Mouse (Mus musculus): Measurements from ENCODE around the gene Tpd52l2. TPM values are rescaled to one million over a fixed set of nuclear protein-coding genes. Genes with fewer than 3 reads are reported as not detected.
A peak's percentile ranks its signal among the peaks of the same experiment; 100 is the strongest.

The Tpd52l2 gene
- polyA plus RNA-seq, 1 experiment from 2014 or later: 149 TPM

DNA sequence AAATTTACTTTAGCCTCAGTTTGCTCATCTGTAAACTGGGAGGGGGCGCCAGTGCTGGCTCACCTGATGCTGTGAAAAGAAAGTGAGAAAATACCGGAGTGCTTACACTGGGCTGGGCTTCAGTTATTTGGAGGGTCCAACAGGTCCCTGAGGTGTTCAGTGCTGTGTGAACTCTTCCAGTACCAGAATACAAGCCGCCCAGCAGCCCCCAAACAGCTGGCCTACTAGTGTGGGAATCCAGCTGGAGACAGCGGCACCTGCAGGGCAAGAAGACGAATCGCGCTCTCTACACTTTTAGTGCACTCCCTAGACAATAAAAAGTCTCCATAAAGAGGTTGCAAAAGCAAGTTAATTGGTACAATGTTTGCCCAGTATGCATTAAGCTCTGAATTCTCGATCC lies 661 bp upstream of the Tpd52l2 start:
- WGBS: 15% methylated on average over 8 of the region's 8 CpGs
- Histone ChIP-seq H3K9me3 (ENCODE audit: control insufficient read depth, low read length) (no peaks in the 10 kb centered on the region), H3K36me3 (ENCODE audit: control insufficient read depth, insufficient read depth, low read length) (peaks cover 3% of the 10 kb centered on the region; the same call in 1 of the 2 replicates), H3K4me3 (ENCODE audit: low read depth, low read length) (peak overlapping the region; percentile 92), H3K9ac (ENCODE audit: low read length) (peak overlapping the region; percentile 57), H3K4me2 (peak overlapping the region; percentile 79), H3K27ac (ENCODE audit: low read depth, low read length) (peak overlapping the region; percentile 82), H3K27me3 (ENCODE audit: control insufficient read depth, insufficient read depth, low read length) (no peaks in the 10 kb centered on the region), H3K4me1 (ENCODE audit: control insufficient read depth, insufficient read depth, low read length) (peaks cover 9% of the 10 kb centered on the region)
- DNase-seq (ENCODE audit: low spot score, missing footprints) (peak; percentile 94), ATAC-seq (ENCODE audit: low FRiP score) (peak; percentile 51)

DNA sequence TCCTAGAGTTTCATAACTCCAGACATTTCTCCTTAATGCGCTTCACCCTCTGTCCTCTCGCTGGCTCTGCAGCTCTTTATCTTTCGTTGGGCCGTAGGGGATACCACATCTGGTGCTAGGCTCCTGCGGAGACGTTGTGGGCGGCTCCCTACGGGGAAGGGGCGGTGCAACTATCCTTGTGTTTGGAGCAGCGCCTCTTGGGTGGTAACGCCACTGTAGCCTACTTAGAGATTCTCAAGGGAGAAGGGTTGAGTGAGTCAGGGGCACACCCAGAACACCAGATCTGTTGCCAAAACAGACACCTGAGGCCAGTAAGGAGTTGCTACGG lies 570 bp downstream of the Tpd52l2 start:
- DNase-seq (ENCODE audit: low spot score, missing footprints): peak; percentile 94
- ATAC-seq (ENCODE audit: low FRiP score): peak; percentile 57
- WGBS: 0% methylated on average over 12 of the region's 12 CpGs

DNA sequence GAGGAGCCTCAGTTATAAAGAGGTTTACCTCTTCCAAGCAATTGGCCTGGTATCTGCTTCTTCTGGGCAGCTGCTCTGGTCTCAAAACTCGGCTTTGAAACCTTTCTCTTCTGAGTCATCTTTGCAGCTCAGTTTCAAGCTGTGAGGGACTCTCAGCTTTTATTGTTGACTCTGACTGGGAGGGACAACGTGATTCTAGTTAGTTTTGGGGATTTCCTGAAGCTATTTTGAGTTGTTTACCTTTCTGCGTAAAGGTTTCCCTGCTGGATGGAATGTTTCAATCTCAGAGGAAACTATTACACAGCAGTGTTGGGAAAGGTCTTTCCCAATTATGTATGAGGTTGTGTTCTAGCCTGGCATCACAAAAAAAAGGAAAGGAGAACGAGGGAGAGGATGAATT lies 1.7 kb downstream of the Tpd52l2 start:
- H3K4me1 ChIP-seq (ENCODE audit: control insufficient read depth, insufficient read depth, low read length): peaks cover 9% of the 10 kb centered on the region
- ATAC-seq (ENCODE audit: low FRiP score) (no peak), DNase-seq (ENCODE audit: low spot score, missing footprints) (no peak)
- H3K36me3 ChIP-seq (ENCODE audit: control insufficient read depth, insufficient read depth, low read length): peaks cover 11% of the 10 kb centered on the region; the same call in 1 of the 2 replicates
- no peaks in the 10 kb centered on the region for H3K9me3 ChIP-seq (ENCODE audit: control insufficient read depth, low read length)
- no peak overlapping the region for H3K9ac ChIP-seq (ENCODE audit: low read length)
- no peak overlapping the region for H3K27ac ChIP-seq (ENCODE audit: low read depth, low read length)
- H3K4me2 ChIP-seq: no peak overlapping the region
- H3K4me3 ChIP-seq (ENCODE audit: low read depth, low read length): no peak overlapping the region
- H3K27me3 ChIP-seq (ENCODE audit: control insufficient read depth, insufficient read depth, low read length): no peaks in the 10 kb centered on the region
- WGBS: 81% methylated on average over 4 of the region's 4 CpGs

More for the DNA sequence above, 570 bp downstream of the Tpd52l2 start:
- H3K36me3 ChIP-seq (ENCODE audit: control insufficient read depth, insufficient read depth, low read length): peaks cover 7% of the 10 kb centered on the region; the same call in 1 of the 2 replicates
- no peaks in the 10 kb centered on the region for H3K9me3 ChIP-seq (ENCODE audit: control insufficient read depth, low read length)
- peak overlapping the region; percentile 92 for H3K4me3 ChIP-seq (ENCODE audit: low read depth, low read length)
- peak overlapping the region; percentile 93 for H3K9ac ChIP-seq (ENCODE audit: low read length)
- H3K4me1 ChIP-seq (ENCODE audit: control insufficient read depth, insufficient read depth, low read length): peaks cover 9% of the 10 kb centered on the region
- H3K4me2 ChIP-seq: peak overlapping the region; percentile 98
- peak overlapping the region; percentile 82 for H3K27ac ChIP-seq (ENCODE audit: low read depth, low read length)
- H3K27me3 ChIP-seq (ENCODE audit: control insufficient read depth, insufficient read depth, low read length): no peaks in the 10 kb centered on the region

DNA sequence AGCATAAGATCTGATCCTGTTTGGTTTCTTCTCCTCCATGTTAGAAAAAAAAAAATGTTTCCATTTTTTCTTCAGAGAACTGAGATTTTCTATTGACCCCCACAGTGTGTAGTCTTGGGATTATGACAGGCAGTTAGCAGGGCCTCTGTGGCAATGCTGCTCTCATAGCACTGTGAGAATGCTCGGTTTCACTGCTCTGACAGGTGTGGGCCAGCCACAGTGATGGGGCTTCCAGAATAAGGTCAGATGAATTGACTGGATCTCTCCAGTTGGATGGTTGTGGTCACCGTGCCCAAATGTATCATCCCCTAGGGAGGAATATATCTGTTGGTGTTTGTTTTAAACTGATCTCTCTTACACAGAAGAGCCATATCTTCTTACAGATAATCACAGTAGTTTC lies 12.2 kb downstream of the Tpd52l2 start:
- ATAC-seq (ENCODE audit: low FRiP score): no peak
- DNase-seq (ENCODE audit: low spot score, missing footprints): no peak
- Histone ChIP-seq H3K36me3 (ENCODE audit: control insufficient read depth, insufficient read depth, low read length) (peaks cover 10% of the 10 kb centered on the region), H3K9me3 (ENCODE audit: control insufficient read depth, low read length) (no peaks in the 10 kb centered on the region), H3K27me3 (ENCODE audit: control insufficient read depth, insufficient read depth, low read length) (no peaks in the 10 kb centered on the region), H3K4me1 (ENCODE audit: control insufficient read depth, insufficient read depth, low read length) (no peaks in the 10 kb centered on the region), H3K4me3 (ENCODE audit: low read depth, low read length) (no peak overlapping the region), H3K27ac (ENCODE audit: low read depth, low read length) (no peak overlapping the region), H3K9ac (ENCODE audit: low read length) (no peak overlapping the region), H3K4me2 (no peak overlapping the region)
- 92% methylated on average over 2 of the region's 2 CpGs for WGBS

DNA sequence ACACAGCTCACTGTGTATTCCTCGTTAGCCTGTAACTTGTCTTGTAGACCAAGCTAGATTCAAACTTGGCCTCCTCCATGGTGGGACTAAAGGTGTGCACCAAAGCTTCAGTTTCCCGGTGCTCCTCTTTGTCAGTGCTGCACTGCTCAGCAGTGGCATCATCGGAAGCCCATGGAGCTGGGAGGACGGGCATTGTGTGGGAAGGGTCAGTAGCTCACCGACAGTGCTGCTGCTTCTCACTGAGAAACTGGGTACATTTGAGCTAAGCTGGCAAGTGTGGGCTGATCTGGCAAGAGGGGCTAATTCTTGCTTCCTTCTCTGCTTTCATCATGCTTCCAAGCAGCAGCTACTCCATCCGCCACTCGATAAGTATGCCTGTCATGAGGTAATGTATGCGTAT lies 14.3 kb downstream of the Tpd52l2 start:
- Histone ChIP-seq H3K4me1 (ENCODE audit: control insufficient read depth, insufficient read depth, low read length) (no peaks in the 10 kb centered on the region), H3K27me3 (ENCODE audit: control insufficient read depth, insufficient read depth, low read length) (no peaks in the 10 kb centered on the region), H3K27ac (ENCODE audit: low read depth, low read length) (no peak overlapping the region), H3K9me3 (ENCODE audit: control insufficient read depth, low read length) (no peaks in the 10 kb centered on the region), H3K9ac (ENCODE audit: low read length) (no peak overlapping the region), H3K4me2 (no peak overlapping the region), H3K36me3 (ENCODE audit: control insufficient read depth, insufficient read depth, low read length) (peaks cover 14% of the 10 kb centered on the region), H3K4me3 (ENCODE audit: low read depth, low read length) (no peak overlapping the region)
- no peak for ATAC-seq (ENCODE audit: low FRiP score)
- 94% methylated on average over 8 of the region's 8 CpGs for whole genome bisulfite sequencing
- peak; percentile 56 for DNase-seq (ENCODE audit: low spot score, missing footprints)

DNA sequence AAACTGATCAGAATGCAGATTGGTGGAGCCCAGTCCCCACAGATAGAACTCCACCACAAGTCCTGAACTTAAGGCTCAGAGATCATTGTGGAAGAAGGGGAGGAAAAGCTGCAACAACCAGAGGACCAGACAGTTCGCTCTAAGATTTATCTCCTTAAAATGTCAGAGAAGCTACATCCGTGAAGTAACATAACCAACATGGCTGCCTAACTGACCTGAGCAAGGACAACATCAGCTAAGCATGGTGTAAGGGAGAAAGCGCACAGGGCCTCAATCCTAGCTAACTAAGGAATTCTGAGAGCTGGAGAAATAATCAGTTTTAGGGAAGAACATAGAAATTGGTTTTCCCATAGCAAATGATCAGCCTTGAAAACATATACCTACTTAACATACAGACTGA lies 22.3 kb downstream of the Tpd52l2 start:
- Histone ChIP-seq H3K27me3 (ENCODE audit: control insufficient read depth, insufficient read depth, low read length) (no peaks in the 10 kb centered on the region), H3K27ac (ENCODE audit: low read depth, low read length) (peak overlapping the region; percentile 96), H3K4me3 (ENCODE audit: low read depth, low read length) (peak overlapping the region; percentile 87), H3K9ac (ENCODE audit: low read length) (peak overlapping the region; percentile 93), H3K4me1 (ENCODE audit: control insufficient read depth, insufficient read depth, low read length) (peaks cover 15% of the 10 kb centered on the region), H3K9me3 (ENCODE audit: control insufficient read depth, low read length) (no peaks in the 10 kb centered on the region), H3K4me2 (peak overlapping the region; percentile 59), H3K36me3 (ENCODE audit: control insufficient read depth, insufficient read depth, low read length) (peaks cover 7% of the 10 kb centered on the region)
- ATAC-seq (ENCODE audit: low FRiP score): no peak
- WGBS: 80% methylated on average over 3 of the region's 3 CpGs
- peak; percentile 81 for DNase-seq (ENCODE audit: low spot score, missing footprints)

DNA sequence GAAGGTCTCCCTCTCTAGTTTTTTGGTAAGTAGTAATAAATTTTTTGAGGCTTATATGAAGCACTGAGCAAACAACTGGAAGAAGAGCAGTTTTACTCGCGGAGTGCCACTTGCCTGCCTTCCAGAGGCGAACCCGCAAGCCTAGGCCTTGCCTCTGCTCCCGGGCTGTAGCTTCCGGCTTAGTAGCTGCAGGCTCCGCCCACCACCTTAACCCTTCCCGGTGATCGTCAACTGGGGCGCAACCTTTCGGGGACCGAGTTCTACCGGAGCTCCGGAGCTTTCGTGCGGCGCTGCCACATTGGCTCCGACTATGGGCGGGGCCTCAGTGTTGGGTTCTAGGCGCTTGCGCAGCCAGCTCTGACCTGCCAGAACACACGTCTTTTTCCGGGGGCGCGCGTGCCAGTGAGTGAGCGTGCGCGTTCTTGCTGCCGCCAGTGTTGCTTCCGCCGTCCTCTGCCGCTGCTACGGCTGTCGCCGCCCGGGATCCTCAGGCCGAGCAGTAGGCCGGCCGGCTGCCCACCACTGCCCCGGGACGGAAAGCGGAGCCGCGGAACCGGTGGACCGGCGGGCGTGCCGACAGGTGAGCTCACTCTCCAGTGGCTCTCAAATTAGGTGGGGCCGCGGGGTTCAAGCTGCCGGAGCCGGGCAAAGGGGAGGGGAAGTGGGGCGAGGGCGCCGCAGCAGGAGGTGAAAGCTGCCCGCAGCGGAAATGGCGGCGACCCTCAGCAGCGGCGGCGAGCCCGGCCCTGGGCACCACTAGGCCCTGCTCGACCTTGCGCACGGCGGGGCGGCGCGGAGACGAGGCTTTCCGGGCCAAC lies 23.4 kb downstream of the Tpd52l2 start, which contains the start of gene Dnajc5:
TSS of gene Dnajc5 (plus strand) at position 368 of the 818 bp plus-strand sequence.
- Histone ChIP-seq H3K36me3 (ENCODE audit: control insufficient read depth, insufficient read depth, low read length) (peaks cover 1% of the 10 kb centered on the region), H3K4me2 (peak within 1 kb of the TSS; percentile 59), H3K4me1 (ENCODE audit: control insufficient read depth, insufficient read depth, low read length) (peaks cover 15% of the 10 kb centered on the region), H3K9ac (ENCODE audit: low read length) (peak within 1 kb of the TSS; percentile 93), H3K27me3 (ENCODE audit: control insufficient read depth, insufficient read depth, low read length) (no peaks in the 10 kb centered on the region), H3K4me3 (ENCODE audit: low read depth, low read length) (peak within 1 kb of the TSS; percentile 87), H3K9me3 (ENCODE audit: control insufficient read depth, low read length) (no peaks in the 10 kb centered on the region), H3K27ac (ENCODE audit: low read depth, low read length) (peak within 1 kb of the TSS; percentile 96)
- ATAC-seq (ENCODE audit: low FRiP score) (peak; percentile 97), DNase-seq (ENCODE audit: low spot score, missing footprints) (peak; percentile 99)
- under 1% methylated on average over 74 of the region's 74 CpGs for WGBS

DNA sequence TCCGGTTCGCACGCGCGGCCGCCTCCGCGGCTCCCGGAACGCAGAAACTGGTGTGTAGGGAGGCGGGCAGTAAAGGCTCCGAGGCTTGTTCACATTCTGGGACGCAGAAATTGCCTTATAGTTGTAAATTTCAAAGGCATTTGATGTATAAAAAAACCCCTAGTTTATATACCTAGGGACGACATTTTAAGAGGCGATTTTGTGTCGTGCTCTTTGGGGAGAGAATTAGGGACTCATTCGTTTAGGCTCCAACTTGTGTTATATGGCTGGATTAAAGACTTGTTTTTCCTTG lies 23.9 kb downstream of the Tpd52l2 start:
- peak overlapping the region; percentile 87 for H3K4me3 ChIP-seq (ENCODE audit: low read depth, low read length)
- H3K27me3 ChIP-seq (ENCODE audit: control insufficient read depth, insufficient read depth, low read length): no peaks in the 10 kb centered on the region
- no peaks in the 10 kb centered on the region for H3K9me3 ChIP-seq (ENCODE audit: control insufficient read depth, low read length)
- H3K9ac ChIP-seq (ENCODE audit: low read length): peak overlapping the region; percentile 93
- peak overlapping the region; percentile 59 for H3K4me2 ChIP-seq
- no peaks in the 10 kb centered on the region for H3K36me3 ChIP-seq (ENCODE audit: control insufficient read depth, insufficient read depth, low read length)
- no peak for DNase-seq (ENCODE audit: low spot score, missing footprints)
- 0% methylated on average over 17 of the region's 17 CpGs for WGBS
- peak overlapping the region; percentile 96 for H3K27ac ChIP-seq (ENCODE audit: low read depth, low read length)
- ATAC-seq (ENCODE audit: low FRiP score): no peak
- H3K4me1 ChIP-seq (ENCODE audit: control insufficient read depth, insufficient read depth, low read length): peaks cover 15% of the 10 kb centered on the region

DNA sequence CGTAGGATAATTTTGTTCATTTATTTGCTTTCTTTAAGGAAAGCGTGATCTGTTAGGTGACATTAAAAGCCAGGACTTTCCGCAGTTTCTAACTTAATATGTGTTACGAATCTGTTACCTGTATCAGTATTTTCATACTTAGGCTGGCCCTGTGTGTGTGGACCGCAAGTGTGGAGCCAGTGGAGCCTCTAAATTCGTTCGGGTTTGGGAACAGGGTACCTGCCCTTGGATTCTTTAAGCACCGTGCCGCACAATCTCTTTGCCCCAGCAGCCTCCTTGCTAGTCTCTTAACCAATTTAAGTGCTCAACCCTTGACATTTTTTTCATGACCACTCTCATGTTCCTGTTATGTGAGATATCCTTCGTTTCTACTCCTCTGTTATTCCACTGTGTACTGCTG lies 24.5 kb downstream of the Tpd52l2 start:
- WGBS: 64% methylated on average over 10 of the region's 10 CpGs
- H3K27ac ChIP-seq (ENCODE audit: low read depth, low read length): no peak overlapping the region
- no peak for ATAC-seq (ENCODE audit: low FRiP score)
- H3K27me3 ChIP-seq (ENCODE audit: control insufficient read depth, insufficient read depth, low read length): no peaks in the 10 kb centered on the region
- peaks cover 15% of the 10 kb centered on the region for H3K4me1 ChIP-seq (ENCODE audit: control insufficient read depth, insufficient read depth, low read length)
- H3K9ac ChIP-seq (ENCODE audit: low read length): peak overlapping the region; percentile 59
- peak overlapping the region; percentile 59 for H3K4me2 ChIP-seq
- no peaks in the 10 kb centered on the region for H3K9me3 ChIP-seq (ENCODE audit: control insufficient read depth, low read length)
- peak; percentile 84 for DNase-seq (ENCODE audit: low spot score, missing footprints)
- H3K4me3 ChIP-seq (ENCODE audit: low read depth, low read length): peak overlapping the region; percentile 87
- H3K36me3 ChIP-seq (ENCODE audit: control insufficient read depth, insufficient read depth, low read length): no peaks in the 10 kb centered on the region

Measured in midbrain, embryonic 11.5 days (tissue).